Mouse (Mus musculus) small intestine, adult 2 months (tissue): Measurements from ENCODE around the gene Gm26602.

Experiments used
- CTCF ChIP-seq: fragments of 200-500 bp; IDR thresholded peaks from 2 replicates; pipeline ENCODE4 v1.5.1; 2012; ENCODE audit warnings: low read depth, mild to moderate bottlenecking, control low read depth, inconsistent platforms, low read length, moderate library complexity, mixed read lengths; ENCODE audit not compliant: insufficient replicate concordance, insufficient read length; ENCODE audit errors: extremely low read depth
- POLR2A ChIP-seq: fragments of 200-500 bp; IDR thresholded peaks from 2 replicates; pipeline ENCODE4 v1.6.1; 2012; ENCODE audit warnings: low read depth, mild to moderate bottlenecking, control low read depth, inconsistent platforms, low read length, moderate library complexity

- no peak for TF ChIP-seq POLR2A
- no peak for TF ChIP-seq CTCF
Observed at GRCm38 (mm10) chr10:79930826-79931186, 20.1 kb downstream of the Gm26602 start.
